Mouse (Mus musculus) brain, embryonic 14.5 days (tissue): ENCODE data around the gene Lck.

Experiments
- CTCF ChIP-seq: fragments of 200-500 bp; IDR thresholded peaks from 2 replicates; pipeline ENCODE4 v1.5.1; 2012; ENCODE audit warnings: inconsistent platforms, mild to moderate bottlenecking, moderate library complexity, borderline replicate concordance; ENCODE audit not compliant: insufficient read depth, insufficient read length; ENCODE audit errors: extremely low read depth
- POLR2A ChIP-seq: fragments of 200-500 bp; IDR thresholded peaks from 2 replicates; pipeline ENCODE4 v1.6.1; 2012; ENCODE audit warnings: mild to moderate bottlenecking, inconsistent platforms, borderline replicate concordance; ENCODE audit not compliant: poor library complexity, insufficient read depth, insufficient read length, severe bottlenecking; ENCODE audit errors: extremely low read depth

- peak; percentile 54; the same call in 1 of the 2 replicates for TF ChIP-seq CTCF
- TF ChIP-seq POLR2A: no peak
These were observed 3.5 kb upstream of the Lck start for GRCm38 (mm10) chr4:129576863-129577491.
